Mouse (Mus musculus) intestine, embryonic 16.5 days (tissue): ENCODE results near the gene Mdp1. TPM values are rescaled to one million over a fixed set of nuclear protein-coding genes. Genes with fewer than 3 reads are reported as not detected.

Experiments
- ATAC-seq: fragments of 200-750 bp; cut with Nextera tagmentation; 2 replicates; pipeline ENCODE4 v1.8.0; 2017; ENCODE audit warnings: moderate TSS enrichment, moderate library complexity
- H3K27ac ChIP-seq: fragments of 300-500 bp; sonication (generic); 2 replicates; pipeline ENCODE4 v1.5.1; 2014; ENCODE audit warnings: mild to moderate bottlenecking, low read length
- H3K27me3 ChIP-seq: fragments of 300-500 bp; sonication (generic); replicated peaks from 2 replicates; pipeline ENCODE4 v1.6.1; 2014; ENCODE audit warnings: low read length, control low read depth, mixed read lengths; ENCODE audit not compliant: control insufficient read depth, insufficient read depth
- H3K36me3 ChIP-seq: fragments of 300-500 bp; sonication (generic); 2 replicates; pipeline ENCODE4 v1.6.1; 2014; ENCODE audit warnings: low read length, control low read depth; ENCODE audit not compliant: control insufficient read depth, insufficient read depth
- H3K4me1 ChIP-seq: fragments of 300-500 bp; sonication (generic); 2 replicates; pipeline ENCODE4 v1.6.1; 2014; ENCODE audit warnings: low read length, control low read depth, mixed read lengths; ENCODE audit not compliant: control insufficient read depth, insufficient read depth
- H3K4me2 ChIP-seq: fragments of 300-500 bp; sonication (generic); 2 replicates; pipeline ENCODE4 v1.6.1; 2014; ENCODE audit warnings: low read depth, low read length, control low read depth
- H3K4me3 ChIP-seq: fragments of 300-500 bp; sonication (generic); 2 replicates; pipeline ENCODE4 v1.5.1; 2014; ENCODE audit warnings: mild to moderate bottlenecking, low read length
- H3K9ac ChIP-seq: fragments of 300-500 bp; sonication (generic); 2 replicates; pipeline ENCODE4 v1.6.1; 2014; ENCODE audit warnings: low read depth, low read length
- H3K9me3 ChIP-seq: fragments of 300-500 bp; sonication (generic); 2 replicates; pipeline ENCODE4 v1.6.1; 2016; ENCODE audit warnings: low read length, control low read depth; ENCODE audit not compliant: control insufficient read depth
- WGBS: fragments of 180-500 bp; shearing (Covaris S2); extraction: QIAGEN DNeasy Blood & Tissue Kit; methylation state at CpG from one replicate; pipeline ENCODE4 v1.1.7; 2014; 5-methylcytosine and 5-hydroxymethylcytosine counted together
- polyA plus RNA-seq: library from polyadenylated mRNA; unstranded; fragments of >200 nt; fragmentation: Nextera tagmentation; extraction: Ambion mirVana; gene quantifications from 2 replicates; pipeline ENCODE4 v1.2.1, GENCODE M21; 2015

The Mdp1 gene
- 65.6 and 70.7 TPM in 2 replicates for polyA plus RNA-seq

GRCm38 (mm10) chr14:55659960-55660573 is at the start of gene Mdp1:
Mdp1 (minus strand) TSS chr14:55660508.
- no peaks in the 10 kb centered on the region for H3K27me3 ChIP-seq

DNA sequence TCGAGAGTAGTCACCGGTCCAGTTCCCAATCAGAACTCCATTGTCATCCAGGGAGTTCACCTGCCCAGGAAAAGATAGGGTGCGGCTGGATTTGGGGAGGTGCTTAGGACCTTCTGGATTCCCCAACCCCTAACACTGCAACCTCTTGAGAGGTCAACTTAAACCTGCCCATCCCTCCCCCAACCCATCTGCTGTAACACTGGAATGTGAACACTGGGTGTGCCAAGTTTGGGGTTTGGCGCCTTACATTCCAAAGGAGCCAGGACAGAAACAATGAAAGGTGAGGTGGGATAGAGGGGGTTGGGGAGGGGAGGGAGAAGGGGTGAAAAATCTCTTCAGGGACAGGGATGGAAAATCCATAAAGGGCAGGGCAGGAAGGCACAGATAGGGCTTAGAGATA is 49.2 kb upstream of the Mdp1 start:
- no peaks in the 10 kb centered on the region for H3K27me3 ChIP-seq
- WGBS, result 88% methylated on average over 4 of the region's 4 CpGs
- H3K9me3 ChIP-seq, result no peaks in the 10 kb centered on the region
- peaks cover 18% of the 10 kb centered on the region for H3K4me1 ChIP-seq
- no peak overlapping the region for H3K4me3 ChIP-seq
- H3K4me2 ChIP-seq, result no peak overlapping the region
- H3K27ac ChIP-seq, result no peak overlapping the region
- no peaks in the 10 kb centered on the region for H3K36me3 ChIP-seq
- H3K9ac ChIP-seq, result no peak overlapping the region
- ATAC-seq, result no peak

More at GRCm38 (mm10) chr14:55659960-55660573, at the start of gene Mdp1:
- Histone ChIP-seq H3K9me3 (no peaks in the 10 kb centered on the region), H3K27ac (peak within 1 kb of the TSS; percentile 83), H3K36me3 (0 out of 2 replicates have a peak, but pooled peaks cover 6% of the 10 kb centered on the region), H3K9ac (peak within 1 kb of the TSS; percentile 74), H3K4me1 (peaks cover 8% of the 10 kb centered on the region; the same call in 1 of the 2 replicates), H3K4me2 (peak within 1 kb of the TSS; percentile 57), H3K4me3 (peak within 1 kb of the TSS; percentile 72)
- under 1% methylated on average over 39 of the region's 39 CpGs for WGBS
- ATAC-seq, result peak; percentile 89

GRCm38 (mm10) chr14:55707397-55707796 is 47.1 kb upstream of the Mdp1 start:
- ATAC-seq, result 0 out of 2 replicates have a peak, but pooled peaks have one; percentile 8
- no peak overlapping the region for H3K9ac ChIP-seq
- H3K27me3 ChIP-seq, result no peaks in the 10 kb centered on the region
- no peaks in the 10 kb centered on the region for H3K36me3 ChIP-seq
- H3K4me2 ChIP-seq, result no peak overlapping the region
- no peaks in the 10 kb centered on the region for H3K9me3 ChIP-seq
- no peak overlapping the region for H3K4me3 ChIP-seq
- H3K4me1 ChIP-seq, result peaks cover 3% of the 10 kb centered on the region; the same call in 1 of the 2 replicates
- no peak overlapping the region for H3K27ac ChIP-seq
- 72% methylated on average over 5 of the region's 5 CpGs for whole genome bisulfite sequencing

- H3K4me3 ChIP-seq, result no peak overlapping the region
- H3K9ac ChIP-seq, result no peak overlapping the region
- H3K36me3 ChIP-seq, result no peaks in the 10 kb centered on the region
- H3K4me1 ChIP-seq, result peaks cover 3% of the 10 kb centered on the region; the same call in 1 of the 2 replicates
- no peak overlapping the region for H3K27ac ChIP-seq
- no peaks in the 10 kb centered on the region for H3K27me3 ChIP-seq
- H3K4me2 ChIP-seq, result no peak overlapping the region
- ATAC-seq, result no peak
- WGBS, result 82% methylated on average over 8 of the region's 8 CpGs
- H3K9me3 ChIP-seq, result no peaks in the 10 kb centered on the region
Observed at GRCm38 (mm10) chr14:55706051-55706600, 45.8 kb upstream of the Mdp1 start.

- no peaks in the 10 kb centered on the region for H3K36me3 ChIP-seq
- peaks cover 3% of the 10 kb centered on the region; the same call in 1 of the 2 replicates for H3K4me1 ChIP-seq
- 62% methylated on average over 6 of the region's 6 CpGs for WGBS
- no peak overlapping the region for H3K27ac ChIP-seq
- ATAC-seq, result no peak
- H3K9ac ChIP-seq, result no peak overlapping the region
- H3K4me3 ChIP-seq, result no peak overlapping the region
- H3K27me3 ChIP-seq, result no peaks in the 10 kb centered on the region
- no peak overlapping the region for H3K4me2 ChIP-seq
- no peaks in the 10 kb centered on the region for H3K9me3 ChIP-seq
Observed at GRCm38 (mm10) chr14:55702761-55703160, 42.5 kb upstream of the Mdp1 start.

DNA sequence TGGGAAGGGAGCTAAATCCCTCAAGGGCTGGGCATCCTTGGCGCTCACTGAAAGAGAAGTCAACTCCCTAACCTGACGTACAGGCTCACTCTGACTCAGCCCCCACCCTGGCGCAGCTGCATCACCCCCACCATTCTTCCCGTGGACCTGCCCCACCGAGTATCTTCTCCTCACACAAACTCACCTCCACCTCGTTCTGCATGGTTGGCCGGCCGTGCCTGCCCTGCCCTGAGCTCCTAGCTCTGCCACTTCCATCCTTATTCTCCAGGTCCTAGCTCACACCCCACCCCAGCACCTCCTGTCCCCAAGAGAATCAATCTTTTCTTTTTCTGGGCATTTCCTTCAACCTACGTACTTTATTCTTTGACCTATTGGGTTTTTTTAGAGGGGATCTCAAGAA is 40.8 kb upstream of the Mdp1 start:
- peaks cover 3% of the 10 kb centered on the region; the same call in 1 of the 2 replicates for H3K4me1 ChIP-seq
- H3K27me3 ChIP-seq, result no peaks in the 10 kb centered on the region
- no peaks in the 10 kb centered on the region for H3K9me3 ChIP-seq
- no peak overlapping the region for H3K27ac ChIP-seq
- WGBS, result 69% methylated on average over 9 of the region's 9 CpGs
- H3K4me3 ChIP-seq, result no peak overlapping the region
- no peak for ATAC-seq
- no peaks in the 10 kb centered on the region for H3K36me3 ChIP-seq
- no peak overlapping the region for H3K4me2 ChIP-seq
- no peak overlapping the region for H3K9ac ChIP-seq

- H3K36me3 ChIP-seq, result no peaks in the 10 kb centered on the region
- no peak overlapping the region for H3K27ac ChIP-seq
- 78% methylated on average over 4 of the region's 4 CpGs for WGBS
- H3K4me1 ChIP-seq, result no peaks in the 10 kb centered on the region
- ATAC-seq, result no peak
- H3K9ac ChIP-seq, result no peak overlapping the region
- no peaks in the 10 kb centered on the region for H3K27me3 ChIP-seq
- no peaks in the 10 kb centered on the region for H3K9me3 ChIP-seq
- no peak overlapping the region for H3K4me2 ChIP-seq
- no peak overlapping the region for H3K4me3 ChIP-seq
Observed at GRCm38 (mm10) chr14:55697226-55697625, 36.9 kb upstream of the Mdp1 start.

DNA sequence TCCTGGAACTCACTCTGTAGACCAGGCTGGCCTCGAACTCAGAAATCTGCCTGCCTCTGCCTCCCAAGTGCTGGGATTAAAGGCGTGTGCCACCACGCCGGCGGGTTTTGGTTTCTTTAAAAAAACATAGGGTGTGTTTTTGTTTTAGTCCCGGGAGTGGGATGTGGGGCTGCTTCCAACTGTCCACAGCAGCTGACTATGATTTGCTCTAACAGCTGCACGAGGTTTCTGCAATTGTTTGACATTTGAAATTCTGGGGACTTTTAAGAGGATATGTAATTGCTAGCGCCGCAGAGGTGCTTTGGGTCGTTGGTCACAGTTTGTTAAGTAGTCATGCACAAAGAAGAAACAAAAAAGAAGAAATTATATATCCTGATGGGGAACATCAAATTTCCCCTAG is 29.1 kb upstream of the Mdp1 start:
- no peak overlapping the region for H3K4me3 ChIP-seq
- ATAC-seq, result no peak
- WGBS, result 69% methylated on average over 10 of the region's 10 CpGs

DNA sequence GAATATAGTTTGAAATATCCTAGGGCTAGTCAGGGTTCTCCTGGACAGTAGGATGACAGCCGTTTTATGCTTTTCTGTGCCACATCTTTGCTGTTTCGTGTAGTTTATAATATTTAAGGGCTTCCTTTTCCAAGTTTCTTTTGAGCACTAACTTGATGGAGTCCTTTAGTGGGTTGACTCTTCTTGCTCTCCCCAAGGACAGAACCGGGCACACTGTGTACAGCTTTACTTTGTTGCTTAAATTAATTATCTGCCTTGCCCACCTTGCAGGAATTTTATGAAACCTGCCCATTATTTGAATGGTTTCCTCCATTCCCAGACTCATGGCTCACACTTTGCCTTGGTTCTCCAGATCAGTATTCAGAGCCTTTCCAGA is 21.8 kb upstream of the Mdp1 start:
- Histone ChIP-seq H3K9ac (peak overlapping the region; percentile 82), H3K4me2 (peak overlapping the region; percentile 42), H3K27me3 (no peaks in the 10 kb centered on the region), H3K4me3 (peak overlapping the region; percentile 81), H3K27ac (no peak overlapping the region), H3K9me3 (no peaks in the 10 kb centered on the region), H3K4me1 (peaks cover 5% of the 10 kb centered on the region; the same call in 1 of the 2 replicates), H3K36me3 (peaks cover 16% of the 10 kb centered on the region)
- 11% methylated on average over 3 of the region's 3 CpGs for WGBS
- ATAC-seq, result peak; percentile 16

More for the DNA sequence above, 29.1 kb upstream of the Mdp1 start:
- Histone ChIP-seq H3K9ac (no peak overlapping the region), H3K4me2 (no peak overlapping the region), H3K27me3 (no peaks in the 10 kb centered on the region), H3K4me1 (no peaks in the 10 kb centered on the region), H3K27ac (no peak overlapping the region), H3K36me3 (no peaks in the 10 kb centered on the region), H3K9me3 (no peaks in the 10 kb centered on the region)
